Mouse (Mus musculus): ENCODE results near the gene B4galt1. TPM values are rescaled to one million over a fixed set of nuclear protein-coding genes. Genes with fewer than 3 reads are reported as not detected.

B4galt1 gene
- 10 to 100 TPM; 90.1 to 98.1 TPM for total RNA-seq (2021)
- long read RNA-seq, experiment 1, transcript B4galt1-201 (6 exons, 3,983 nt), result major isoform, 17 of 27 reads
- long read RNA-seq, experiment 1, partial matches to known transcripts, result 1 of 27 reads
- long read RNA-seq, experiment 1, other reads (novel, unspliced or antisense), result 9 of 27 reads
- long read RNA-seq, experiment 2, transcript B4galt1-201 (6 exons, 3,983 nt), result major isoform, 14 of 33 reads
- long read RNA-seq, experiment 2, partial matches to known transcripts, result 4 of 33 reads
- long read RNA-seq, experiment 2, other reads (novel, unspliced or antisense), result 14 of 33 reads

DNA sequence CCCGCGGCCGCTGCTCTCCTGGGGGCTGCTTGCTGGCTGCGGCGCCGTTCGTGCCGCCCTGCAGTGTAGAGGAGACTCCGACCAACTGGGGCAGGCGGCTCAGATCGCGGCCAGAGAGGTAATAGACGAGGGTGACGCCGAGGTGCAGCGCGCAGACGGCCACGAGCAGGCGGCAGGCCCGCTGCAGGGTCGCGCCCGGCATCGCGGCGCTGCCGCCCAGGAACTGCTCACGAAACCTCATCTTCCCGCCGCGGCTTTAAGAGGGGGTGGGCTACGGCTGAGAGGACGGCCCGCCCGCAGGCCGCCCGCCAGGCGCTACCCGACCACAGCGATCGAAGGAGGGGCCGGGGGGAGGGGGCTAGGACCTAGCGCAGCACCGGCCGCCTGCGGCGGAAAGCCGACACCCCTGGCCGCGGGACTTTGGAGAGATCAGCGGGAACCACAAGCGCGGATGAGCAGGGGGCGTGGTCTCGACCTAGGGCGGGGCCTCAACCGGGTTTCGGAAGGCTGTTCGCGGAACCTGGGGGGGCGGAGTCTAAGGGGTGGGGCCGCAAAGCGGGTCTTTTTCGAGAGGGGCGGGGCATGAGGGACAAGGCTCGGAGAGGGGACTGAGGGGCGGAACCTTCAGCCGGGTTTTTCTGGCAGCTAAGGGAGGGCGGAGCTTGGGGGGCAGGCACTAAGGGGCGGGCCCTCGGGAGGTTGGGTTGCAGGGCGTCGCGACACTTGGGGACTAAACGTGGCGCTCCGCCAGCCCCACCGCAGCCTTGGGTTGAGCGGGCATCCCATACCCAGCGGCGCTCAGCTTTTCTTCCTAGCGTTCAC is at the start of gene B4galt1:
TSS of gene B4galt1 (minus strand) at position 441 of the 822 bp plus-strand sequence.
- DNase-seq (ENCODE audit: low spot score in 2 of 2), result peak; percentile 94 to 99

DNA sequence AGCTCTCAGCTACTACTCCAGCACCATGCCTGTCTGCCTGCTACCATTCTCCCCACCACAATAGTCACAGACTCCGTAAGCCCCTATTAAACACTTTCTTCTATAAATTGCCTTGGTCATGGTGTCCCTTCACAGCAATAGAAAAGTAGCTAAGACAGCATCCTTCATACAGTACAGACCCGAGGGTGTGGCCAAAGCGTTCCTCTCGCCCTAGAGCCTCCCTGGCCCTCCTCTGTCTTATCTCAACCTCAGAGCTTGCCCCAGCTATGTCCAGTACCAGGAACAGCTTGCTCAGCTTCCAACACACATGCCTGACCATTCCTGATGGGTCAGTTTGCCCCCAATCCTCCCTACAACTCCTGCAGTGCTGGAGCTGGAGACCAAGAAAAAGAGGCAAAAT is 46.8 kb upstream of the B4galt1 start:
- DNase-seq (ENCODE audit: low spot score in 2 of 2), result no peak

GRCm38 (mm10) chr4:40900071-40900470 is 46.3 kb upstream of the B4galt1 start:
- no peak for DNase-seq (ENCODE audit: low spot score in 2 of 2)

GRCm38 (mm10) chr4:40899264-40899663 is 45.5 kb upstream of the B4galt1 start:
- no peak for DNase-seq (ENCODE audit: low spot score in 2 of 2)

DNA sequence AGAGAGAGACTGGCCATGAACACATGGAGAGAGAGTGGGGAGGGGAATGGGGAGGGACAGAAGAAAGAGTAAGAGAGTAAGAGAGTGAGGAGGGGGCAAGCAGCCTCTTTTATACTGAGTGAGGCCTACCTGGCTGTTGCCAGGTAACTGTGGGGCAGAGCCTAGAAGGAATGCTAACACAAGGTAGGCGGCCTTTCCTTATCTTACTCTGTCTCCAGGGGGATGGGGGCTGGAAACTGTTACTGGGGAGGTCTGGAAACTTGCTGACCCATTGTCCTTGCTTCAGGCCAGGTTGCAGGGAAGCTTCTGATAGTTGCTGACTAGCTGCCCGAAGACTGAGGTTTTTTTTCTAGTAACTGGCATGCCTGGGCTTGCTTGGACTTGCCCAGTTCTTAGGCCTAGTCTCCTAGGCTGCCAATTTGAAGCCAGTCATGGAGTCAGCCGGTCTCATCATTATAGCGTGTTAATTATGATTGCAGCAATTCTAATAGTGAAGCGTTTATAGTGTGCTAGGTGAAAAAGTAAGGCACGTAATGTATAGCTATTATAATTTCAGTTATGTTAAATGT is 44.8 kb upstream of the B4galt1 start:
- DNase-seq (ENCODE audit: low spot score in 2 of 2), result no peak

DNA sequence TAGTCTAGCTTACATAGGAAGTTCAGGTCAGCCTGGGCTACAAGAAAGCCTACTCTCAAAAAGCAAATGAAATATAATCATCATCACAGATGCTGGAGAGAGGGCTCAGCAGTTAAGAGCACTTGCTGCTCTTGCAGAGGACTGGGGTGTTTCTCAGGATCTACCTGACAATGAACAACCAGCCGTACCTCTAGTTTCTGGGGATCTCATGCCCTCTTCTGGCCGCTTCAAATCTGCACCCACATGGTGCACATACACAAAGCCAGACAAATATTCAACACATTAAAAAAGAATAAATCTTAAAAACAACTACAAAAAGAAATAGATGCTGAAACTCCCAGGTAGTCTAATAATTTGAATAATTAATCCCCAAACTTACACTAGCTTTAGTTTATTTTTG is 41.8 kb upstream of the B4galt1 start:
- no peak for DNase-seq (ENCODE audit: low spot score in 2 of 2)

- DNase-seq (ENCODE audit: low spot score in 2 of 2), result no peak
Observed at GRCm38 (mm10) chr4:40895118-40895517, 41.3 kb upstream of the B4galt1 start.

DNA sequence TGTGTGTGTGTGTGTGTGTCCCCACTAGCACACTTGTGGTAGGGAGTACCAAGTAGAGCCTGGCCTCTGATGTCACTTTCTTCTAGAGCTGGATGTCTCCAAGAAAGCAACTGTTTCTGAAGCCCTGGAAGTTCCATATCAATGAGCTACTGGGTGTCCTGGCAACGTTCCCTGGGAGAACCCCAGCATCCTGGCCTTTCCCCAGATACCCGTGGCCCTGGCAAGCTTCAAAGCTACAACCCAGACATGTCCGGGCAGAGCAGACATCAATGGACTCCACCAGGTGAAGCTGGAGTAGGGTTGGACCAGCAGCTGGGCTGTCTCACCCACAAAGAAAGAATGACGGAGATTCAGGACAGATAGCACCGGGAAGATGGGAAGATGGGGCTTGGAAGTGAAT is 37.4 kb upstream of the B4galt1 start:
- no peak for DNase-seq (ENCODE audit: low spot score in 2 of 2)

- no peak for DNase-seq (ENCODE audit: low spot score in 2 of 2)
Observed at GRCm38 (mm10) chr4:40889983-40890382, 36.2 kb upstream of the B4galt1 start.

GRCm38 (mm10) chr4:40889252-40889651 is 35.4 kb upstream of the B4galt1 start:
- peak in 1 of 2 experiments; percentile 21 for DNase-seq (ENCODE audit: low spot score in 2 of 2)

- no peak for DNase-seq (ENCODE audit: low spot score in 2 of 2)
Observed at GRCm38 (mm10) chr4:40888839-40889238, 35.0 kb upstream of the B4galt1 start.

DNA sequence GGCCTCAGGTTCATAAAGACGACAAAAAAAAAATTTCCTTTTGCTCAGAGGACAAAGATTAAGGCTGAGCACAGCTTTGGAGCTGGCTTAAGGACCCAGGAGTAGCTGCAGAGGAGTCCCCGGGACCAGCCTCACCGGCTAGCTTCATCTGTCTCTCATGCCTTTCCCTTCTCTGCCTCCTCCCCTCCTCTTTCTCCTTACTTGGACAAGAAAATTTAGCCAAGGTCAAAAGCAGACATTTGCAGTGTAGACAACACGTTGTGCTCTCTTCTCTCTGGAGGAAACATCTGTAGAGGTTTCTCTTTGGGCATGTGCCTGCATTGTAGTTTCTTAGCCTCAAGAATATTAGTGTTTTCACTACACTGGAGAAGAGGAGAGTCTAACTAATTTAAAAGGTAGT is 32.1 kb upstream of the B4galt1 start:
- no peak for DNase-seq (ENCODE audit: low spot score in 2 of 2)

GRCm38 (mm10) chr4:40885166-40885525 is 31.3 kb upstream of the B4galt1 start:
- DNase-seq (ENCODE audit: low spot score in 2 of 2), result no peak

DNA sequence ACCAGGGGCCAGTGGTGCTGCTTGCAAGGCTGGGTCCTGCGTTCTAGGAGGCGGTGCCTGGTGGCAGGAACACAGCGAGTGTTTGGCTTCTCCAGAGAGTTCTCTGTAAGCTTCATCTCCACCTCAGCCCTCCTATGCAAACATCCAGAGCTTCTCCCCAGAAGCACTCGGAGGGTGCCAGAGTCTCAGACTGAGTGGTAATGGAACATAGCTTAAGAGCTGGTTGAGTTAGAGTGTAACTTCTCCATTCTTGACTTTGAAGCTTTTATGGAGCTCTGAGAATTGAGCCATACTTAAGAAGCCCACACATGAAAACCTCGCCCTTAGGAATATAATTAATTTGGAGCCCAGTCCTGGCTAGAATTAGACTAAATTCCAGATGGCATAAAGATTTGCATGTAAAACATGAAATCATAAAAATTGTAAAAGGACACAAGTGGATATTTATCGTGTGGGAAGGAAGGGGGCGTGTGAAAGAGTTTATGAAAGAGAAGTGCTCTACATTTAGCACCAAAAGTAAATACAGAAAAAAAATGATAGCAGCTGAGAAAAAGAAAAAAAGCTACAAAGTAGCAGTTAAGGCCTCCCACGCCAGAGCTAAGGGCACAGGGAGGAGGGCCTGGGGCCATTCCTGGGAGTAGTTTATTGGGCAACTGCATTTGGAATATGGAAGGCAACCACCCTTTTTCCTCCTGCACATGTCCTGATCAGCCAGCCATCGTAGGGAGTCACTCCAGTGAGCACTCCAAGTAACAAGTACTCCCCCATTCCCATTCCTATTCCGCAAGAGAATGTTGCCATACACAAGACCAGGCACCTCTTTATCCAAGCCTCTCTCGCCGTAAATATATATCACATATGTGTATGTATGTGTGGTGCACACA is 30.7 kb upstream of the B4galt1 start:
- no peak for DNase-seq (ENCODE audit: low spot score in 2 of 2)

DNA sequence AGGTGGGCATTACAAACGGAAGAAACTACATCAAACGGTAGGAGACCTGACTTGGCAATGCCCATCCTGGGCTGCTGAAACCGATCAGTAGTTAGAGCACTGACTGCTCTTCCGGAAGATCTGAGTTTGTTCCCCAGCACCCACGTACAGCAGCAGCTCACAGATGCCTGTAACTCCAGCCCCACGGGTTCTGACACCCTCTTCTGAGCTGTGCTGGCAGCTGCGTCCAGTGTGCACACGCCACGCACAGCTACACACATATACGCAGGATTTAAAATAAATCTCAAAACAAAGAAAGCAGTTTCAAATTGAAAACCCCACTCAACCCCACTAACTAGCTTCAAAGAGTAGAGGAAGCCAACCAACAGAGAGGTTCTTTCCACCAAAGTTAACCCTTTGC is 29.4 kb upstream of the B4galt1 start:
- DNase-seq (ENCODE audit: low spot score in 2 of 2), result no peak

- DNase-seq (ENCODE audit: low spot score in 2 of 2), result no peak
Observed at GRCm38 (mm10) chr4:40877528-40877927, 23.7 kb upstream of the B4galt1 start.

GRCm38 (mm10) chr4:40876814-40877371 is 23.1 kb upstream of the B4galt1 start:
- DNase-seq (ENCODE audit: low spot score in 2 of 2), result no peak

GRCm38 (mm10) chr4:40875842-40876241 is 22.0 kb upstream of the B4galt1 start:
- no peak for DNase-seq (ENCODE audit: low spot score in 2 of 2)

DNA sequence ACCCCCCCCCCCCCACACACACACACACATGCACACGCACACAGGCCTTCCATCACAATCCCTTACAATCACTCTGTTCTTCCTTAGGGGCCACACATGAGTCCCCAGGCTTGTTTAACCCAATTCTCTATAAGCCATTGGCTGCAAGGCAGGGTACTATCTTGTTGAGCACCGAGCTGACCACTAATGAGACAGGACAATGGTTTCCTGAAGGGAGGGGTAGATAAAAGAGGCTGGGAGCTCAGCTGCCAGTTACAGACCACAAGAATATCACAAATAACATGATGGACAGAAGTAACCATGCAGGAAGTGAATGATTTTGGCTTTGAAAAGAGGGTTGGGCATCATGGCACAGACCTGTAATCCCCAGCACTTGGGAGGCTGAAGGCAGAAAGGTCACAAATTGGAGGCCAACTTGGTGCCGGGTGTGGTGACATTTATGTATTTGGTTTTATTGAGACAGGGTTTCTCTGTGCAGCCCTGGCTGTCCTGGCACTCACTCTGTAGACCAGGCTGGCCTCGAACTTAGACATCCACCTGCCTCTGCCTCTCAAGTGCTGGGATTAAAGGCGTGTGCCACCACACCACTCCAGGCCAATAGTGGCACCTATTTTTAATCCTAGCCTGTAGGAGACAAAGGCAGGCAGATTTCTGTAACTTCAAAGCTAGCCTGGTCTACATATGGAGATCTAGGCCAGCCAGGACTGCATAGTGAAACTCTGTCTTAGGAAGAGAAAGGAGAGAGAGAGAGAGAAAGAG is 21.2 kb upstream of the B4galt1 start:
- no peak for DNase-seq (ENCODE audit: low spot score in 2 of 2)

GRCm38 (mm10) chr4:40874151-40874600 is 20.4 kb upstream of the B4galt1 start:
- DNase-seq (ENCODE audit: low spot score in 2 of 2), result no peak

Measured in adrenal gland, postnatal 4 days (tissue).